Mouse (Mus musculus) heart, adult 2 months (tissue): ENCODE measurements around the gene 3110082J24Rik.

ENCODE experiments used
- CTCF ChIP-seq: fragments of 200-600 bp; IDR thresholded peaks from 2 replicates; pipeline ENCODE4 v1.8.1; 2022; ENCODE audit warnings: antibody characterized with exemption, mild to moderate bottlenecking, moderate library complexity
- POLR2A ChIP-seq: fragments of 200-500 bp; IDR thresholded peaks from 2 replicates; pipeline ENCODE4 v1.6.1; 2011; ENCODE audit warnings: mild to moderate bottlenecking, low read depth, low read length, control low read depth; ENCODE audit not compliant: insufficient read depth

DNA sequence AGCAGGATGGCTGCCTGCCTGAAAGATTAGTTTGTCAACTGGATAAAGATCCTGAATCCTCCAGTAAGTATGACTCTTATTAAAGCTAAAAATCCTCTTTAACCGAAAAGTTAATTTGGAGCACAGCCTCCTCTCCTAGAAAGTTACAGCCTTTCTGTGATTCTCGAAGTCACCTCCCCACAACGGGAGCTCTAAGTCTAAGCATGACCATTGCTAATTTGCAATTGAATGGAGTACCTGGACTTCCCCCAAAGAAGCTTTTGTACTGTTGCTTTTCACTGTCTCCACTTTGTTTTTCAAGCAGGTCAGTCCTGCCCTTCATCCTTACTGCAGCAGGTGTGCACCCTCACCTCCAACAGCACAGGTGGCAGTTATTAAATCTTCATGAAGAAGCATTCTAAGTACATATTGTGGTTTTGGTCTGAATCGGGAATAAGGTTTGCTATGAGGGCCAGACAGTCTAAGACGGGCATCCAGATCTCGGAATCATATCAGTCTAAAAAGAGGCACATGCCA lies 47.6 kb downstream of the 3110082J24Rik start:
- TF ChIP-seq POLR2A (no peak), CTCF (no peak)
